12 mouse cellular contexts compared by ENCODE assay signal in genomic region chr2:156423672-156424071, GRCm38 (mm10). TPM values are rescaled to one million over a fixed set of nuclear protein-coding genes. Genes with fewer than 3 reads are reported as not detected.
"Had no signal": no experiment of that assay in that cellular context is flagged by ENCODE, and none has a peak within 500 bp of the region (broad histone marks: within the 10 kb centered on the region; RNA-seq: fewer than 3 reads in every experiment).

No protein-coding gene starts in this region.

- H3K27ac ChIP-seq: limb, embryonic 13.5 days; liver, embryonic 14.5 days; neural tube, embryonic 12.5 days; stomach, embryonic 15.5 days had no signal

- H3K4me2 ChIP-seq: limb, embryonic 13.5 days; stomach, embryonic 15.5 days had no signal

- H3K9ac ChIP-seq: limb, embryonic 13.5 days; liver, embryonic 14.5 days; neural tube, embryonic 12.5 days; stomach, embryonic 15.5 days had no signal

- DNase-seq: kidney, postnatal 14 days; left cerebral cortex, postnatal 4 days; lung, adult 18-20 months; right cerebral cortex, postnatal 4 days; spleen, adult 18-20 months; thymus, adult 2 months; thymus, postnatal 36 days had no signal

- H3K9me3 ChIP-seq: limb, embryonic 13.5 days; neural tube, embryonic 12.5 days; stomach, embryonic 15.5 days had no signal

- H3K4me3 ChIP-seq: limb, embryonic 13.5 days; neural tube, embryonic 12.5 days; stomach, embryonic 15.5 days had no signal

- H3K36me3 ChIP-seq: limb, embryonic 13.5 days; neural tube, embryonic 12.5 days; stomach, embryonic 15.5 days had no signal

RNA-seq across cellular contexts. Expression of gene Epb41l1, which starts 3.0 kb away (rescaled TPM):
- total RNA-seq: megakaryocyte-erythroid progenitor cell, adult 5-6 weeks had no signal
